Mouse (Mus musculus) thymus, adult 2 months (tissue): Measurements from ENCODE around the gene Tmem161a.

Experiments
- CTCF ChIP-seq: fragments of 200-500 bp; IDR thresholded peaks from 2 replicates; pipeline ENCODE4 v1.5.1; 2012; ENCODE audit warnings: mild to moderate bottlenecking, control low read depth, low read length, moderate library complexity, borderline replicate concordance; ENCODE audit not compliant: control insufficient read depth, poor library complexity, insufficient read depth; ENCODE audit errors: extremely low read depth
- POLR2A ChIP-seq: fragments of 200-500 bp; IDR thresholded peaks from 2 replicates; pipeline ENCODE4 v1.6.1; 2012; ENCODE audit warnings: mild to moderate bottlenecking, low read length, control low read depth, moderate library complexity; ENCODE audit not compliant: control insufficient read depth, poor library complexity, insufficient read depth; ENCODE audit errors: extremely low read depth

DNA sequence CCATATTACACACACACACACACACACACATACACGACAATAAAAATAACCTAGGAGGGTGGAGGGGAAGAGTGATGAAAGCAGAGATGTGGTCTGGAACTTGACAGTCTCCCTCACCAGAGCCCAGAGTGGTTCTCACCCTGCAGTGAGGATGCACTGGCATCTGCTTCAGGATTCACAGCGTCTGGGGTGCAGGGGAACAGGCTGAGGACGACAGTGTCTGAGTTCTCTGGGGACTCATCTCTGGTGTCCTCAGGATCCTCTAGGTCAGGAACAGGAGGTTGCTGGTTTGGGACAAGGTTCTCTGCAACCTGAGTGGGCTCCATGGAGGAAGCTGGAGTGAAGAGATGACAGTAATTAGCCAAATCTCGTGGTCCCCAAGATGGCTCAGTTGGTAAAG is 34.3 kb upstream of the Tmem161a start:
- TF ChIP-seq CTCF (no peak), POLR2A (no peak)
